Mouse (Mus musculus) liver, embryonic 13.5 days (tissue): ENCODE results near the gene F11. TPM values are rescaled to one million over a fixed set of nuclear protein-coding genes. Genes with fewer than 3 reads are reported as not detected.
A peak's percentile ranks its signal among the peaks of the same experiment; 100 is the strongest.

Experiments
- ATAC-seq: fragments of 200-750 bp; cut with Nextera tagmentation; 2 replicates; pipeline ENCODE4 v1.8.0; 2017; ENCODE audit warnings: low read depth, mild to moderate bottlenecking, moderate number of reproducible peaks, moderate library complexity
- DNase-seq: peaks from one replicate; pipeline ENCODE4 v3.0.0; 2022
- H3K27ac ChIP-seq: fragments of 300-500 bp; sonication (generic); 2 replicates; pipeline ENCODE4 v1.5.1; 2015; ENCODE audit warnings: moderate library complexity, mild to moderate bottlenecking, inconsistent platforms
- H3K27me3 ChIP-seq: fragments of 300-500 bp; sonication (generic); 2 replicates; pipeline ENCODE4 v1.6.1; 2015; ENCODE audit warnings: mild to moderate bottlenecking, inconsistent platforms
- H3K36me3 ChIP-seq: fragments of 300-500 bp; sonication (generic); 2 replicates; pipeline ENCODE4 v1.6.1; 2015; ENCODE audit warnings: mild to moderate bottlenecking, inconsistent platforms
- H3K4me1 ChIP-seq: fragments of 300-500 bp; sonication (generic); replicated peaks from 2 replicates; pipeline ENCODE4 v1.6.1; 2015; ENCODE audit warnings: inconsistent platforms
- H3K4me2 ChIP-seq: fragments of 300-500 bp; sonication (generic); 2 replicates; pipeline ENCODE4 v1.6.1; 2015; ENCODE audit warnings: inconsistent platforms, mild to moderate bottlenecking, moderate library complexity
- H3K4me3 ChIP-seq: fragments of 300-500 bp; sonication (generic); replicated peaks from 2 replicates; pipeline ENCODE4 v1.5.1; 2015; ENCODE audit warnings: mild to moderate bottlenecking, inconsistent platforms
- H3K9ac ChIP-seq: fragments of 300-500 bp; sonication (generic); 2 replicates; pipeline ENCODE4 v1.6.1; 2015; ENCODE audit warnings: mild to moderate bottlenecking, inconsistent platforms
- H3K9me3 ChIP-seq: fragments of 300-500 bp; sonication (generic); replicated peaks from 2 replicates; pipeline ENCODE4 v1.6.1; 2016; ENCODE audit warnings: inconsistent platforms
- WGBS: fragments of 180-500 bp; shearing (Covaris S2); methylation state at CpG from one replicate; pipeline ENCODE4 v1.1.7; 2015; ENCODE audit not compliant: insufficient replicate concordance; 5-methylcytosine and 5-hydroxymethylcytosine counted together
- polyA plus RNA-seq: library from polyadenylated mRNA; unstranded; fragments of >200 nt; fragmentation: Nextera tagmentation; extraction: Ambion mirVana; gene quantifications from 2 replicates; pipeline ENCODE4 v1.2.1, GENCODE M21; 2015

F11 gene
- polyA plus RNA-seq, 1 experiment from 2014 or later = 7.6 TPM

GRCm38 (mm10) chr8:45269056-45269455, 7.2 kb upstream of the F11 start:
- Histone ChIP-seq H3K4me3 (no peak overlapping the region), H3K36me3 (no peaks in the 10 kb centered on the region), H3K27me3 (no peaks in the 10 kb centered on the region), H3K9ac (no peak overlapping the region), H3K4me1 (peaks cover 7% of the 10 kb centered on the region; the same call in 1 of the 2 replicates), H3K4me2 (no peak overlapping the region), H3K27ac (no peak overlapping the region), H3K9me3 (no peaks in the 10 kb centered on the region; the same call in 1 of the 2 replicates)
- ATAC-seq (no peak), DNase-seq (no peak)

DNA sequence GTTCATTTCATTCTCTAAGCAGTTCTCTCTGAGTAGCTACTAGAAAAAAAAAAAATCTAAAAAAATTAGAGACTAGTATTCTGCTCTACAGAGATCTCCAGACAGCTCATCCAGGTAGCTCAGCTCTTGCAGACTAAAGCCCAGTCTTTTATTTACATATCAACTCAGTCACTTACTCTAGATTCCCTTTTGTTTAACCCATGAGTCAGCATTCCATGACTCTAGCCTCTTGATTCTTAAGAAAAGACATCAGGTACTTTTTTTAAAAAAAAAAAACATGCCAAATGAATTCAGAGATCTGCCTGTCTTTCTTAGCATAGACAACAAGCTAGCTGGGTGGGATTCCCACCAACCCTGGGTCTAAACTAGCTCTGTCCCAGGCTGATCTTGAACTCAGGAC, 6.7 kb upstream of the F11 start:
- no peak overlapping the region for H3K4me2 ChIP-seq
- ATAC-seq = no peak

DNA sequence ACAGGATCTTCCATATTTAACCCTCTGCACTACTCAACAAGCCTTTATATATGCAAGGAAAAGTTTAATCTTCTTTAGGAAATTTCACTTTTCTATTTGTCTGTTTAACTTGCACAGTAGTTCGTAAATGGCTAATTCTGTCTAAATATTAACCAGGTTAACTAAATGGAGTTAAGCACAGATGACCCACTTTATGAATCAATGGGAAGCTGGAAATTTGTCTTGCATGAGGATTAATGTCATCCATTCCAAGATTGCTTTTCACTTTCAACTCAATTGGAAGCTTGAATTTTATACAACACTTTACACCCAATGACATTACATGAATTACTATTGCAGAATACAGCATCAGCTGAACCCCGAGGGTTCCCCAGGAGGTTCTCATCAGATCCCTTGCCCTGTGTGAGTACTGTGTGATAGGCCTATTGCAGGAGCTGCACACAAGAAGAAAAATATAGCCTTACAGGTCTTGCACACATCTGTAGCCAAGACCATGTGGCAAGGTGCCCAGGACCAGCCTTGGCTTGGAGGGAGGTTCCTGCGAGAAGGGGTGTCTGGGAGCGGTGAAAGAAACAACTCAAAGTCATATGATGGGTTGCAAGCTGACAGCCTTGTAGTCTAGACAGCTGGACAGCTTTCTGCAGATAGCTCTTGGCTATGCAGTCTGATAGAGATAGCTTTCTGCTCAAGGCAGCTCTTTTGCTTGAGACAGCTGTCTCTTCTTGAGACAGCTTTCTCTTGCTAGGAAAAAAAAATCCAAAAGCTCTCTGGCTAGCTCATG, 6.0 kb upstream of the F11 start:
- H3K9ac ChIP-seq = no peak overlapping the region
- no peaks in the 10 kb centered on the region; the same call in 1 of the 2 replicates for H3K9me3 ChIP-seq
- no peaks in the 10 kb centered on the region for H3K36me3 ChIP-seq
- DNase-seq (no peak), ATAC-seq (no peak)
- no peak overlapping the region for H3K4me3 ChIP-seq
- H3K4me2 ChIP-seq = no peak overlapping the region
- no peak overlapping the region for H3K27ac ChIP-seq
- no peaks in the 10 kb centered on the region for H3K27me3 ChIP-seq
- 63% methylated on average over 4 of the region's 4 CpGs for WGBS
- H3K4me1 ChIP-seq = peaks cover 7% of the 10 kb centered on the region; the same call in 1 of the 2 replicates

More for the DNA sequence above, 6.7 kb upstream of the F11 start:
- Histone ChIP-seq H3K4me1 (peaks cover 7% of the 10 kb centered on the region; the same call in 1 of the 2 replicates), H3K9me3 (no peaks in the 10 kb centered on the region; the same call in 1 of the 2 replicates), H3K4me3 (no peak overlapping the region), H3K27ac (no peak overlapping the region), H3K36me3 (no peaks in the 10 kb centered on the region), H3K9ac (no peak overlapping the region), H3K27me3 (no peaks in the 10 kb centered on the region)
- DNase-seq = no peak

DNA sequence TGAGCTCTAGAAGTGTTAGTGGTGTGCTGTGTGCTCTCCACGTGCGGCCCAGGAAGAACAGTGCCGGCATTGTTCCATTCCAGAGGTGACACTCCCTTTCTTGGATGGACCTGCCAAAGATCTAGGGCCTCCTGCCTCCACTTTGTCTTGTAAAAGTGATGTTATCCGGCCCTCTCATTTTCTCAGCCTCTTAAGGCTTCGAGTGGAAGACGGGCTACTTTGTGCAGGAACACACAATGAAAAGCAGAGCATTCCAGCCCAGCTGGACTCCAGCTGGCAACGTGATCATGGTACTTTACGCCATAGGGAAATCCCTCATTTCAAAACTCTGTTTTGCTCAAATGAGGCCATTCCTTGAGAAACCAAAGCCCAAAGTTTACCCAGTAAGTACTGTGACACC, 5.2 kb upstream of the F11 start:
- no peak for DNase-seq
- no peak for ATAC-seq

DNA sequence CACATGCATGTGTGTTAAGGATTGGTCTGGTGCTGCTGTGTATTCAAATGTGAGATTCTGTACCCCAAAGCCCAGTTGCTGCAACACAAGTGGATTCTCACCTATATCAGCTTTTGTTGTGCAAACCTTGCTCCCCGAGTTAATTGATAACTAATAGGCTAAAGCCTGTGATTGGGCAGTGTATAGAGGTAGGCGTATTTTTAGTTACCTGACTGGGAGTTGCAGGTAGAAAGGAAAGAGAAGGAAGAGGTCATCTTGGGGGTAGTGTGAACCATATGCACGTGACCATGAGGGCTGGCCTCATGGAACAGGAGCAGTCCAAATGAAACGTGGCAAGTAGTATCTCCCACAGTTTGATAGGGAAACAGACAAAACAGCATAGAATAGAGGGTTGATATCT, 3.1 kb upstream of the F11 start:
- no peak overlapping the region for H3K27ac ChIP-seq
- no peak overlapping the region for H3K4me3 ChIP-seq
- no peaks in the 10 kb centered on the region for H3K36me3 ChIP-seq
- H3K9ac ChIP-seq = no peak overlapping the region
- H3K9me3 ChIP-seq = no peaks in the 10 kb centered on the region; the same call in 1 of the 2 replicates
- 44% methylated on average over 4 of the region's 4 CpGs for WGBS
- ATAC-seq (peak; percentile 71), DNase-seq (no peak)
- no peaks in the 10 kb centered on the region for H3K27me3 ChIP-seq
- no peak overlapping the region for H3K4me2 ChIP-seq
- peaks cover 7% of the 10 kb centered on the region; the same call in 1 of the 2 replicates for H3K4me1 ChIP-seq

More for the DNA sequence above, 5.2 kb upstream of the F11 start:
- Histone ChIP-seq H3K27ac (no peak overlapping the region), H3K4me3 (no peak overlapping the region), H3K36me3 (no peaks in the 10 kb centered on the region), H3K4me1 (peaks cover 7% of the 10 kb centered on the region; the same call in 1 of the 2 replicates), H3K9me3 (no peaks in the 10 kb centered on the region; the same call in 1 of the 2 replicates), H3K4me2 (no peak overlapping the region), H3K27me3 (no peaks in the 10 kb centered on the region), H3K9ac (no peak overlapping the region)
- WGBS = 68% methylated on average over 8 of the region's 8 CpGs

GRCm38 (mm10) chr8:45262851-45263250, 1.0 kb upstream of the F11 start:
- H3K4me3 ChIP-seq = no peak overlapping the region
- no peak overlapping the region for H3K4me2 ChIP-seq
- WGBS = 46% methylated on average over 3 of the region's 3 CpGs
- H3K9ac ChIP-seq = no peak overlapping the region
- no peak for DNase-seq
- H3K27me3 ChIP-seq = no peaks in the 10 kb centered on the region
- no peak overlapping the region for H3K27ac ChIP-seq
- ATAC-seq = no peak
- no peaks in the 10 kb centered on the region; the same call in 1 of the 2 replicates for H3K9me3 ChIP-seq
- H3K4me1 ChIP-seq = peaks cover 4% of the 10 kb centered on the region; the same call in 1 of the 2 replicates
- H3K36me3 ChIP-seq = no peaks in the 10 kb centered on the region

DNA sequence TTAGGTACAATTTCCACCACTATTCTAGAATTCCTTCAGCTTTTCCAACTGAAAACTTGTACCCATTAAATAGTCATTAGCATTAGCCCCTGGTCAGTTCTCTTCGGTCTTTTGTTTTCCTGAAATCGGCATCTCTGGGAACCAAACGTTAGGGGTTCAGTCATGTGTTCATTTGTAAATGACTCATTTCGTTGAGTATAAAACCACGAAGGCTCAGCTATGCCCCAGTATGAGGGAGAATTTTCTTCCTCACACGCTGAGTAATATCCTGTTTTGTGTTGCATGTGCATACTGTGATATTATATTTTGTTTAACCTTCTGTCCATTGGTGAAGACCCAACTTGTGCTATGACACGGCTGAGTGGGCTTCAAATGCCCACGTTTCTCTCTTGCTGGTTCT, 3.4 kb downstream of the F11 start:
- no peak for ATAC-seq
- no peak overlapping the region for H3K9ac ChIP-seq
- H3K4me3 ChIP-seq = no peak overlapping the region
- H3K9me3 ChIP-seq = no peaks in the 10 kb centered on the region; the same call in 1 of the 2 replicates
- DNase-seq = no peak
- no peak overlapping the region for H3K27ac ChIP-seq
- WGBS = 68% methylated on average over 8 of the region's 8 CpGs
- no peak overlapping the region for H3K4me2 ChIP-seq
- no peaks in the 10 kb centered on the region for H3K36me3 ChIP-seq
- H3K27me3 ChIP-seq = no peaks in the 10 kb centered on the region
- no peaks in the 10 kb centered on the region for H3K4me1 ChIP-seq

- Histone ChIP-seq H3K27ac (no peak overlapping the region), H3K4me3 (no peak overlapping the region), H3K9ac (no peak overlapping the region), H3K9me3 (no peaks in the 10 kb centered on the region; the same call in 1 of the 2 replicates), H3K27me3 (no peaks in the 10 kb centered on the region), H3K4me1 (no peaks in the 10 kb centered on the region), H3K36me3 (no peaks in the 10 kb centered on the region), H3K4me2 (no peak overlapping the region)
- ATAC-seq (no peak), DNase-seq (no peak)
- 77% methylated on average over 12 of the region's 12 CpGs for WGBS
These were observed 6.8 kb downstream of the F11 start for GRCm38 (mm10) chr8:45255040-45255439.

DNA sequence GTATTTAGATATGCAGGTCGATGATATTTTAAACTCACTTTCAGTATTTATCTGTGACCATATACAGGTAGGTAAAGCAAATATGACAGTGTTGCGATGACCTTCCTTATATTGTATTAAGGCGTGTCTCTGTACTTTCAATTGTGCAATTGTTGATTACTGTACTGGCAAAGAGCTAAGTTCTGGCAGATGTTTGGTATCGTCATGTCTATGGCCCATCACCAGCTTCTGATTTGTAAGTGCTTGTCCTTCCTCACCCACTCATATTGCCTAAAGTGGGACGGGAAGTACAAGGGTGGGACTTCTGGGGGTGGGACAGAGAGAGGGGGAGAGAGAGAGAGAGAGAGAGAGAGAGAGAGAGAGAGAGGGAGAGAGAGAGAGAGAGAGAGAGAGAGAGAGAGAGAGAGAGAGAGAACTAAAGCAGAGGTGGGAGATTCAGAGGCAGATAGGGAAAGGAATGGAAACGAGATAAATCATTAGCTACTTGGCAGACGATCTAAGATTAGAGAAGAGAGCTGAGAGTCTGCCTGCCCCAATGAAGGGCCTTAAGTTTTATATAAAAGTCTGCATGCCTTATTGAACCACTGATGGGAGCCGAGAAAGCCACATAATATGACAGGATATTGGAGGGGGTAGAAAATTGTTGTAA, 7.5 kb downstream of the F11 start:
- H3K9ac ChIP-seq = no peak overlapping the region
- ATAC-seq (no peak), DNase-seq (no peak)
- no peak overlapping the region for H3K27ac ChIP-seq
- no peaks in the 10 kb centered on the region; the same call in 1 of the 2 replicates for H3K9me3 ChIP-seq
- no peaks in the 10 kb centered on the region for H3K27me3 ChIP-seq
- H3K4me2 ChIP-seq = no peak overlapping the region
- 57% methylated on average over 8 of the region's 8 CpGs for WGBS
- H3K4me3 ChIP-seq = no peak overlapping the region
- no peaks in the 10 kb centered on the region for H3K4me1 ChIP-seq
- no peaks in the 10 kb centered on the region for H3K36me3 ChIP-seq

- Histone ChIP-seq H3K27me3 (no peaks in the 10 kb centered on the region), H3K36me3 (no peaks in the 10 kb centered on the region), H3K27ac (no peak overlapping the region), H3K9me3 (no peaks in the 10 kb centered on the region), H3K4me1 (no peaks in the 10 kb centered on the region), H3K4me3 (no peak overlapping the region), H3K9ac (no peak overlapping the region), H3K4me2 (no peak overlapping the region)
- no peak for ATAC-seq
- WGBS = 77% methylated on average over 1 of the region's 1 CpGs
- DNase-seq = no peak
These were observed 8.2 kb downstream of the F11 start for GRCm38 (mm10) chr8:45253586-45253985.

DNA sequence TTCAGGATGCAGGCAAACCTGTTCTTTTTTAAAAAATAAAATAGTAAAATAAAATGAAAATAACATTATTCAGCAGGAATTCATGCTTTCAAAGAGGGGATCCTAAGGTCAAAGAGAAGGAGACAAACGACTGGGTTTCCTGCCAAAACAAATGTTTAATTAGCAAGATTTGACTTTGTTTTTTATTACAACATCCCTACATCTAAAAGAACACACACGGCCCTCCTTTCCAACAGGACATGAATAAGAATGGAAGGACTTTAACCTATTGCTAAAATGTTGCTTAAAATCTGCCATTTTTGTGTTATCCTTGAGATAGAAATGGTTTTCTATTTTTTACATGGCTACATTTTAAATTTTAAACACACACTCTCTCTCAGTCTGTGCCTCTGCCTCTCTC, 8.7 kb downstream of the F11 start:
- H3K27me3 ChIP-seq = no peaks in the 10 kb centered on the region
- H3K4me2 ChIP-seq = no peak overlapping the region
- H3K9ac ChIP-seq = no peak overlapping the region
- DNase-seq = no peak
- H3K27ac ChIP-seq = no peak overlapping the region
- H3K4me3 ChIP-seq = no peak overlapping the region
- ATAC-seq = no peak
- H3K4me1 ChIP-seq = no peaks in the 10 kb centered on the region
- 33% methylated on average over 2 of the region's 2 CpGs for WGBS
- H3K36me3 ChIP-seq = no peaks in the 10 kb centered on the region
- no peaks in the 10 kb centered on the region for H3K9me3 ChIP-seq
